Mouse (Mus musculus): ENCODE measurements around the gene Trmt2a. TPM values are rescaled to one million over a fixed set of nuclear protein-coding genes. Genes with fewer than 3 reads are reported as not detected.

Gene Trmt2a
- total and polyA plus RNA-seq, 2 experiments: 14.6 to 19.4 TPM

DNA sequence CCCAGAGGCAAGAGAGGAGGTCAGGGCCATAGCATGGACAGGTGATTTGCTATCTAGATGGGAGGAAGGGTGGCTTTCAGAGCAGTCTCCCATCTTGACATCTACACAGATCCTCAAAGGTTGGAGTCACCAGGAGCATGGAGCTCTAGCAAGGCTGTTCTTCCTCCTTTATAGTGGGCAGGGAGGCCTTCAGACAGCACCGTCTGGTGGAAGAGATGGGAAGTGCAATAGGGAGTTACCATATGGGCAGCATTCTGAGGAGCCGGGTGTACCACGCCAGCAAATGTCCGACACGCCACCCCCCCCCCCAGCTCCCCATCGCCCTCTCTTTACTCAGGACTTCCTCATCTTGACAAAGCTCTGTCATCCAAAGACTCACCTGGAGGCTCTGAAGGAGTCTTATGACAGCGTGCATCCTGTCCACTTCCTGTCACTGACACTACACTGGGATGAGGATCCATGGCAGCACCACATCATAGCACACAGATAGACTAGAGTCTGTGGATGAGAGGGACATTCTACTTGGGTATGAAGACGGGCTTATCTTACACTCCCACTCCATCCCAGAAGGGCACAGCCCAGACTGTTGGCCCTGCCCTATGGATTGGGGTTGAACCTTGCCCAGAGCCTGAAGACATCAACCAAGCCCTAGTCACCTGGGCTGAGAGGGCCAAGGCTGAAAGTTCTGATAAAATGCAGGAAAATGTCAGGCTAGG, 37.6 kb upstream of the Trmt2a start:
- WGBS: 15% methylated on average over 8 of the region's 8 CpGs
- H3K4me3 ChIP-seq (ENCODE audit: insufficient read depth, low read depth, low read length): no peak overlapping the region

GRCm38 (mm10) chr16:18211417-18212171, 36.9 kb upstream of the Trmt2a start:
- Histone ChIP-seq H3K79me2 (ENCODE audit: control insufficient read depth, insufficient read depth, low read length) (no peaks in the 10 kb centered on the region), H3K9ac (ENCODE audit: low read depth, low read length) (no peak overlapping the region), H3K36me3 (ENCODE audit: control insufficient read depth, insufficient read depth, low read length) (no peaks in the 10 kb centered on the region), H3K27me3 (ENCODE audit: control insufficient read depth, insufficient read depth, low read length) (no peaks in the 10 kb centered on the region), H3K4me1 (ENCODE audit: control insufficient read depth, insufficient read depth, low read length) (no peaks in the 10 kb centered on the region), H3K4me3 (ENCODE audit: insufficient read depth, low read depth, low read length) (no peak overlapping the region), H3K27ac (replicated peaks; ENCODE audit: insufficient read depth, low read depth, low read length) (no peak overlapping the region)
- DNase-seq (ENCODE audit: extremely low read depth, low read depth, low spot score): peak; percentile 34
- TF ChIP-seq POLR2A (IDR thresholded peaks at IDR 0.05; ENCODE audit: extremely low read depth, insufficient read depth, low read length) (no peak), CTCF (IDR thresholded peaks at IDR 0.05; ENCODE audit: low read depth, low read length) (peak; percentile 98)
- 46% methylated on average over 10 of the region's 10 CpGs for WGBS

More for the DNA sequence above, 37.6 kb upstream of the Trmt2a start:
- TF ChIP-seq POLR2A (IDR thresholded peaks at IDR 0.05; ENCODE audit: extremely low read depth, insufficient read depth, low read length): no peak
- peak; percentile 77 for TF ChIP-seq CTCF (IDR thresholded peaks at IDR 0.05; ENCODE audit: low read depth, low read length)
- H3K27ac ChIP-seq (replicated peaks; ENCODE audit: insufficient read depth, low read depth, low read length): no peak overlapping the region
- no peak for DNase-seq (ENCODE audit: extremely low read depth, low read depth, low spot score)
- no peaks in the 10 kb centered on the region for H3K27me3 ChIP-seq (ENCODE audit: control insufficient read depth, insufficient read depth, low read length)
- H3K36me3 ChIP-seq (ENCODE audit: control insufficient read depth, insufficient read depth, low read length): no peaks in the 10 kb centered on the region
- no peak overlapping the region for H3K9ac ChIP-seq (ENCODE audit: low read depth, low read length)
- H3K4me1 ChIP-seq (ENCODE audit: control insufficient read depth, insufficient read depth, low read length): no peaks in the 10 kb centered on the region
- no peaks in the 10 kb centered on the region for H3K79me2 ChIP-seq (ENCODE audit: control insufficient read depth, insufficient read depth, low read length)

DNA sequence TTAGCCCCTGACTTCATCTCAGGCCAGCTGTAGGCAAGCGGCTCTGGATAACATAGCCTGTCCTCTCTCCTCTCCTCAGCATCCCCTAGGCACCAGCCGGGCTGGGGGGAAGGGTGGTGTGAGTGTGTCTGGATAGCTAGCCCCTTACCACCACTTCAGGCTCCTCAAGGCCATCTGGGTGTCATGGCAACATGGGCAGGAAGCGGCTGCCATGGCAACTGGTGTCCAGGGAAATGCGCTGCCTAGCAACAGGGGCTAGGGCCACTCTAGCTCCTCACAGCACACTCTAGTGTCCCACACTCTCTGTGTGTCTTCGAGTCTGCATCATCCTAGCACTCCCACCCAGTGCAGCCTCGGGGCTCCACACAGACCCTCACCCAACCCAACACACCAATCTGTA, 34.8 kb upstream of the Trmt2a start:
- no peak for DNase-seq (ENCODE audit: extremely low read depth, low read depth, low spot score)
- no peak overlapping the region for H3K4me3 ChIP-seq (ENCODE audit: insufficient read depth, low read depth, low read length)
- no peaks in the 10 kb centered on the region for H3K36me3 ChIP-seq (ENCODE audit: control insufficient read depth, insufficient read depth, low read length)
- TF ChIP-seq CTCF (IDR thresholded peaks at IDR 0.05; ENCODE audit: low read depth, low read length) (no peak), POLR2A (IDR thresholded peaks at IDR 0.05; ENCODE audit: extremely low read depth, insufficient read depth, low read length) (no peak)
- H3K79me2 ChIP-seq (ENCODE audit: control insufficient read depth, insufficient read depth, low read length): no peaks in the 10 kb centered on the region
- no peaks in the 10 kb centered on the region for H3K27me3 ChIP-seq (ENCODE audit: control insufficient read depth, insufficient read depth, low read length)
- WGBS: 72% methylated on average over 6 of the region's 6 CpGs
- no peaks in the 10 kb centered on the region for H3K4me1 ChIP-seq (ENCODE audit: control insufficient read depth, insufficient read depth, low read length)
- no peak overlapping the region for H3K9ac ChIP-seq (ENCODE audit: low read depth, low read length)
- no peak overlapping the region for H3K27ac ChIP-seq (replicated peaks; ENCODE audit: insufficient read depth, low read depth, low read length)

DNA sequence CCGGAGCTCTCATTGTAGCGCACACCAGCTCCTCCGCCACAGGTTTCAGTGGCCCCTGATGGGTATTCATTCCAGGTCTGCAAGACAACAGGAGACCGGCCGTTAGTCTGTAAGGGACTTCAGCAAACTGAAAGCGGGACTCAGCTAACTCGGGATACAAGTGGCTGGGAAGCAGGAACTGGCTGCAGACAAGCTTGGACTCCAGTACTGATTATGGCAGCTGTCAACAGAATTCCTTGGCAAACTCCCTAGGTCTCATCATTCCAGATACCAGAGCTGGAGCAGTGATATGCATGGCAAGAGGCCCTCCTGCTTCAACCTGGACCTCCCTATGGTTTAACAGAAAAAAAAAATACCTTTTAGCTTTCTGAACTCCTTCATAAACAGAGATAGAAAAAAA, 33.6 kb upstream of the Trmt2a start:
- TF ChIP-seq CTCF (IDR thresholded peaks at IDR 0.05; ENCODE audit: low read depth, low read length) (no peak), POLR2A (IDR thresholded peaks at IDR 0.05; ENCODE audit: extremely low read depth, insufficient read depth, low read length) (no peak)
- no peak overlapping the region for H3K4me3 ChIP-seq (ENCODE audit: insufficient read depth, low read depth, low read length)
- no peaks in the 10 kb centered on the region for H3K4me1 ChIP-seq (ENCODE audit: control insufficient read depth, insufficient read depth, low read length)
- H3K27me3 ChIP-seq (ENCODE audit: control insufficient read depth, insufficient read depth, low read length): no peaks in the 10 kb centered on the region
- WGBS: 87% methylated on average over 7 of the region's 7 CpGs
- no peak for DNase-seq (ENCODE audit: extremely low read depth, low read depth, low spot score)
- H3K27ac ChIP-seq (replicated peaks; ENCODE audit: insufficient read depth, low read depth, low read length): no peak overlapping the region
- no peaks in the 10 kb centered on the region for H3K79me2 ChIP-seq (ENCODE audit: control insufficient read depth, insufficient read depth, low read length)
- H3K36me3 ChIP-seq (ENCODE audit: control insufficient read depth, insufficient read depth, low read length): no peaks in the 10 kb centered on the region
- H3K9ac ChIP-seq (ENCODE audit: low read depth, low read length): no peak overlapping the region

DNA sequence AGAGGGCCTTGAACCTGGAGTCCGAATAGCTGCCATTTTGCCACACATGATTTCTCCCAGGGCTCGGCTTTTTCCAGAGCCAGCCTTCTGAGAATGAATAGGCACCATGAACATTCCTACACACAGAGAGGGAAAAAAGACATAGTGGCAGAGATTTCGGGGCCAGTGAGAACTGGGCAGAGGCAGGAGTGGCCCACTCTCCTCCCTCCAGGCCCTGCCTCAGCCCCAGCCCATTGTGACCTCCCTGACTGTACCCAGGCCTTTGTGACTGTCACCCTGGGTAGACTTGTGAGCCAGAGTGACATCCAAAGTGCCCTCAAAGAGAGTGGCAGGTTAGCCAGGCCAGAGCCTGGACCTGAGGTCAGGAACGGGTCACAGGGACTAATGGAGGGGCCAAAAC, 30.9 kb upstream of the Trmt2a start, which contains the start of gene Ccdc188:
TSS of gene Ccdc188 (plus strand) at position 301 of the 400 bp plus-strand sequence.
- 93% methylated on average over 4 of the region's 4 CpGs for WGBS
- TF ChIP-seq CTCF (IDR thresholded peaks at IDR 0.05; ENCODE audit: low read depth, low read length) (no peak), POLR2A (IDR thresholded peaks at IDR 0.05; ENCODE audit: extremely low read depth, insufficient read depth, low read length) (no peak)

More for the DNA sequence above, 30.9 kb upstream of the Trmt2a start, which contains the start of gene Ccdc188:
- H3K36me3 ChIP-seq (ENCODE audit: control insufficient read depth, insufficient read depth, low read length): no peaks in the 10 kb centered on the region
- DNase-seq (ENCODE audit: extremely low read depth, low read depth, low spot score): no peak
- no peaks in the 10 kb centered on the region for H3K4me1 ChIP-seq (ENCODE audit: control insufficient read depth, insufficient read depth, low read length)
- no peaks in the 10 kb centered on the region for H3K79me2 ChIP-seq (ENCODE audit: control insufficient read depth, insufficient read depth, low read length)
- H3K9ac ChIP-seq (ENCODE audit: low read depth, low read length): no peak within 1 kb of the TSS
- no peak within 1 kb of the TSS for H3K4me3 ChIP-seq (ENCODE audit: insufficient read depth, low read depth, low read length)
- no peak within 1 kb of the TSS for H3K27ac ChIP-seq (replicated peaks; ENCODE audit: insufficient read depth, low read depth, low read length)
- H3K27me3 ChIP-seq (ENCODE audit: control insufficient read depth, insufficient read depth, low read length): no peaks in the 10 kb centered on the region
